Mouse (Mus musculus): ENCODE data around the gene Zfp628. TPM values are rescaled to one million over a fixed set of nuclear protein-coding genes. Genes with fewer than 3 reads are reported as not detected.

The Zfp628 gene
- polyA plus RNA-seq, 1 experiment from 2014 or later, result 4.8 TPM

- Histone ChIP-seq H3K4me1 (replicated peaks; ENCODE audit: control insufficient read depth, insufficient read depth, low read length) (no peaks in the 10 kb centered on the region), H3K4me3 (ENCODE audit: low read depth, low read length) (no peak overlapping the region), H3K27me3 (ENCODE audit: control insufficient read depth, insufficient read depth, low read length) (no peaks in the 10 kb centered on the region), H3K9ac (ENCODE audit: low read length) (no peak overlapping the region), H3K9me3 (ENCODE audit: control insufficient read depth, low read length) (no peaks in the 10 kb centered on the region), H3K36me3 (ENCODE audit: control insufficient read depth, insufficient read depth, low read length) (no peaks in the 10 kb centered on the region), H3K4me2 (ENCODE audit: low read depth, low read length, severe bottlenecking) (no peak overlapping the region), H3K27ac (ENCODE audit: low read depth, low read length) (no peak overlapping the region)
- no peak for ATAC-seq (replicated peaks; ENCODE audit: low FRiP score)
- WGBS, result 84% methylated on average over 10 of the region's 10 CpGs
- no peak for DNase-seq (ENCODE audit: low spot score)
Measured at GRCm38 (mm10) chr7:4957361-4957760, 42.3 kb downstream of the Zfp628 start.

GRCm38 (mm10) chr7:4963527-4963926, 48.5 kb downstream of the Zfp628 start:
- Histone ChIP-seq H3K9me3 (ENCODE audit: control insufficient read depth, low read length) (no peaks in the 10 kb centered on the region), H3K9ac (ENCODE audit: low read length) (no peak overlapping the region), H3K27ac (ENCODE audit: low read depth, low read length) (no peak overlapping the region), H3K36me3 (ENCODE audit: control insufficient read depth, insufficient read depth, low read length) (no peaks in the 10 kb centered on the region), H3K4me1 (replicated peaks; ENCODE audit: control insufficient read depth, insufficient read depth, low read length) (no peaks in the 10 kb centered on the region), H3K4me3 (ENCODE audit: low read depth, low read length) (no peak overlapping the region), H3K4me2 (ENCODE audit: low read depth, low read length, severe bottlenecking) (no peak overlapping the region), H3K27me3 (ENCODE audit: control insufficient read depth, insufficient read depth, low read length) (no peaks in the 10 kb centered on the region)
- WGBS, result 71% methylated on average over 5 of the region's 5 CpGs
- ATAC-seq (replicated peaks; ENCODE audit: low FRiP score) (no peak), DNase-seq (ENCODE audit: low spot score) (no peak)

GRCm38 (mm10) chr7:4964272-4964671, 49.3 kb downstream of the Zfp628 start, which contains the start of gene Sbk2:
TSS of gene Sbk2 (minus strand) at chr7:4964406.
- H3K4me2 ChIP-seq (ENCODE audit: low read depth, low read length, severe bottlenecking), result no peak within 1 kb of the TSS
- no peak within 1 kb of the TSS for H3K27ac ChIP-seq (ENCODE audit: low read depth, low read length)
- H3K27me3 ChIP-seq (ENCODE audit: control insufficient read depth, insufficient read depth, low read length), result no peaks in the 10 kb centered on the region
- DNase-seq (ENCODE audit: low spot score) (peak; percentile 68), ATAC-seq (replicated peaks; ENCODE audit: low FRiP score) (peak; percentile 53; the same call in 1 of the 2 replicates)
- H3K9me3 ChIP-seq (ENCODE audit: control insufficient read depth, low read length), result no peaks in the 10 kb centered on the region
- no peaks in the 10 kb centered on the region for H3K36me3 ChIP-seq (ENCODE audit: control insufficient read depth, insufficient read depth, low read length)
- no peaks in the 10 kb centered on the region for H3K4me1 ChIP-seq (replicated peaks; ENCODE audit: control insufficient read depth, insufficient read depth, low read length)
- no peak within 1 kb of the TSS for H3K4me3 ChIP-seq (ENCODE audit: low read depth, low read length)
- WGBS, result 6% methylated on average over 10 of the region's 10 CpGs
- no peak within 1 kb of the TSS for H3K9ac ChIP-seq (ENCODE audit: low read length)

- H3K36me3 ChIP-seq (ENCODE audit: control insufficient read depth, insufficient read depth, low read length), result no peaks in the 10 kb centered on the region
- H3K9ac ChIP-seq (ENCODE audit: low read length), result no peak overlapping the region
- WGBS, result 80% methylated on average over 5 of the region's 5 CpGs
- H3K4me3 ChIP-seq (ENCODE audit: low read depth, low read length), result no peak overlapping the region
- H3K4me2 ChIP-seq (ENCODE audit: low read depth, low read length, severe bottlenecking), result no peak overlapping the region
- no peaks in the 10 kb centered on the region for H3K27me3 ChIP-seq (ENCODE audit: control insufficient read depth, insufficient read depth, low read length)
- no peaks in the 10 kb centered on the region for H3K4me1 ChIP-seq (replicated peaks; ENCODE audit: control insufficient read depth, insufficient read depth, low read length)
- no peak for DNase-seq (ENCODE audit: low spot score)
- ATAC-seq (replicated peaks; ENCODE audit: low FRiP score), result no peak
- H3K27ac ChIP-seq (ENCODE audit: low read depth, low read length), result no peak overlapping the region
- H3K9me3 ChIP-seq (ENCODE audit: control insufficient read depth, low read length), result no peaks in the 10 kb centered on the region
Measured at GRCm38 (mm10) chr7:4964988-4965387, 50.0 kb downstream of the Zfp628 start.

- Histone ChIP-seq H3K4me2 (ENCODE audit: low read depth, low read length, severe bottlenecking) (no peak within 1 kb of the TSS), H3K27ac (ENCODE audit: low read depth, low read length) (no peak within 1 kb of the TSS), H3K4me3 (ENCODE audit: low read depth, low read length) (no peak within 1 kb of the TSS), H3K9ac (ENCODE audit: low read length) (peak within 1 kb of the TSS; percentile 2; the same call in 1 of the 2 replicates), H3K36me3 (ENCODE audit: control insufficient read depth, insufficient read depth, low read length) (no peaks in the 10 kb centered on the region), H3K9me3 (ENCODE audit: control insufficient read depth, low read length) (no peaks in the 10 kb centered on the region), H3K27me3 (ENCODE audit: control insufficient read depth, insufficient read depth, low read length) (no peaks in the 10 kb centered on the region), H3K4me1 (replicated peaks; ENCODE audit: control insufficient read depth, insufficient read depth, low read length) (no peaks in the 10 kb centered on the region)
- 31% methylated on average over 6 of the region's 6 CpGs for WGBS
- ATAC-seq (replicated peaks; ENCODE audit: low FRiP score), result no peak
- DNase-seq (ENCODE audit: low spot score), result peak; percentile 48
Measured at GRCm38 (mm10) chr7:4971068-4971467, 56.1 kb downstream of the Zfp628 start, which contains the start of gene Sbk3. TSS of gene Sbk3 (minus strand) at chr7:4971168.

Other genes with a start within 250 kb of the Zfp628 start
- 115 TPM in 2 replicates for gene Hspbp1, start 230.1 kb upstream of the Zfp628 start, polyA plus RNA-seq (2014; fragmentation: Nextera tagmentation; extraction: Ambion mirVana)
- gene Brsk1, start 224.6 kb upstream of the Zfp628 start, polyA plus RNA-seq (2014; fragmentation: Nextera tagmentation; extraction: Ambion mirVana), result 2.8 and 3.1 TPM in 2 replicates
- gene Tmem150b, start 190.0 kb upstream of the Zfp628 start, polyA plus RNA-seq (2014; fragmentation: Nextera tagmentation; extraction: Ambion mirVana), result 0.13 and 0.19 TPM in 2 replicates
- 88.1 and 89.4 TPM in 2 replicates for gene Kmt5c, start 175.1 kb upstream of the Zfp628 start, polyA plus RNA-seq (2014; fragmentation: Nextera tagmentation; extraction: Ambion mirVana)
- gene Cox6b2, start 162.1 kb upstream of the Zfp628 start, polyA plus RNA-seq (2014; fragmentation: Nextera tagmentation; extraction: Ambion mirVana), result 29.9 and 33.7 TPM in 2 replicates
- gene Fam71e2, start 143.9 kb upstream of the Zfp628 start, polyA plus RNA-seq (2014; fragmentation: Nextera tagmentation; extraction: Ambion mirVana), result not detected in 2 replicates
- 0.19 TPM in 1 of 2 replicates, not detected in the other for gene Il11, start 132.4 kb upstream of the Zfp628 start, polyA plus RNA-seq (2014; fragmentation: Nextera tagmentation; extraction: Ambion mirVana)
- not detected in 2 replicates for gene Tmem190, start 132.3 kb upstream of the Zfp628 start, polyA plus RNA-seq (2014; fragmentation: Nextera tagmentation; extraction: Ambion mirVana)
- 1.6 and 2.6 TPM in 2 replicates for gene Tmem238, start 125.6 kb upstream of the Zfp628 start, polyA plus RNA-seq (2014; fragmentation: Nextera tagmentation; extraction: Ambion mirVana)
- 203 and 220 TPM in 2 replicates for gene Rpl28, start 122.3 kb upstream of the Zfp628 start, polyA plus RNA-seq (2014; fragmentation: Nextera tagmentation; extraction: Ambion mirVana)
- 476 and 526 TPM in 2 replicates for gene Ube2s, start 102.6 kb upstream of the Zfp628 start, polyA plus RNA-seq (2014; fragmentation: Nextera tagmentation; extraction: Ambion mirVana)
- gene Shisa7, start 70.5 kb upstream of the Zfp628 start, polyA plus RNA-seq (2014; fragmentation: Nextera tagmentation; extraction: Ambion mirVana), result 2.2 and 3.0 TPM in 2 replicates
- 2.0 and 3.2 TPM in 2 replicates for gene Isoc2b, start 45.0 kb upstream of the Zfp628 start, polyA plus RNA-seq (2014; fragmentation: Nextera tagmentation; extraction: Ambion mirVana)
- gene Isoc2a, start 38.1 kb upstream of the Zfp628 start, polyA plus RNA-seq (2014; fragmentation: Nextera tagmentation; extraction: Ambion mirVana), result 0.69 and 0.75 TPM in 2 replicates
- gene Gm36210, start 8.7 kb upstream of the Zfp628 start, polyA plus RNA-seq (2014; fragmentation: Nextera tagmentation; extraction: Ambion mirVana), result 0.56 and 0.59 TPM in 2 replicates
- gene Nat14, start 6.8 kb downstream of the Zfp628 start, polyA plus RNA-seq (2014; fragmentation: Nextera tagmentation; extraction: Ambion mirVana), result 10.8 and 12.6 TPM in 2 replicates
- gene Ssc5d, start 10.6 kb downstream of the Zfp628 start, polyA plus RNA-seq (2014; fragmentation: Nextera tagmentation; extraction: Ambion mirVana), result 0.79 and 0.91 TPM in 2 replicates
- 0.33 TPM in 1 of 2 replicates, not detected in the other for gene Sbk2, start 49.2 kb downstream of the Zfp628 start, polyA plus RNA-seq (2014; fragmentation: Nextera tagmentation; extraction: Ambion mirVana)
- gene Sbk3, start 56.0 kb downstream of the Zfp628 start, polyA plus RNA-seq (2014; fragmentation: Nextera tagmentation; extraction: Ambion mirVana), result 0.12 TPM in 1 of 2 replicates, not detected in the other
- 58.5 and 60.0 TPM in 2 replicates for gene Zfp579, start 80.9 kb downstream of the Zfp628 start, polyA plus RNA-seq (2014; fragmentation: Nextera tagmentation; extraction: Ambion mirVana)
- 9.5 and 11.1 TPM in 2 replicates for gene Zfp524, start 99.2 kb downstream of the Zfp628 start, polyA plus RNA-seq (2014; fragmentation: Nextera tagmentation; extraction: Ambion mirVana)
- gene Fiz1, start 99.5 kb downstream of the Zfp628 start, polyA plus RNA-seq (2014; fragmentation: Nextera tagmentation; extraction: Ambion mirVana), result 67.0 and 68.3 TPM in 2 replicates
- 0.23 and 1.9 TPM in 2 replicates for gene Gm44973, start 100.3 kb downstream of the Zfp628 start, polyA plus RNA-seq (2014; fragmentation: Nextera tagmentation; extraction: Ambion mirVana)
- gene Zfp865, start 105.2 kb downstream of the Zfp628 start, polyA plus RNA-seq (2014; fragmentation: Nextera tagmentation; extraction: Ambion mirVana), result 6.7 and 7.3 TPM in 2 replicates
- 7.2 and 7.8 TPM in 2 replicates for gene Ccdc106, start 105.3 kb downstream of the Zfp628 start, polyA plus RNA-seq (2014; fragmentation: Nextera tagmentation; extraction: Ambion mirVana)
- gene 4632433K11Rik, start 118.9 kb downstream of the Zfp628 start, polyA plus RNA-seq (2014; fragmentation: Nextera tagmentation; extraction: Ambion mirVana), result not detected in 2 replicates
- gene Zfp784, start 123.2 kb downstream of the Zfp628 start, polyA plus RNA-seq (2014; fragmentation: Nextera tagmentation; extraction: Ambion mirVana), result 3.9 and 4.8 TPM in 2 replicates
- 44.6 and 51.4 TPM in 2 replicates for gene Zfp580, start 136.3 kb downstream of the Zfp628 start, polyA plus RNA-seq (2014; fragmentation: Nextera tagmentation; extraction: Ambion mirVana)
- 222 and 236 TPM in 2 replicates for gene U2af2, start 146.9 kb downstream of the Zfp628 start, polyA plus RNA-seq (2014; fragmentation: Nextera tagmentation; extraction: Ambion mirVana)
- 70.1 and 75.0 TPM in 2 replicates for gene Epn1, start 165.0 kb downstream of the Zfp628 start, polyA plus RNA-seq (2014; fragmentation: Nextera tagmentation; extraction: Ambion mirVana)
- not detected in 2 replicates for gene Rfpl4, start 201.7 kb downstream of the Zfp628 start, polyA plus RNA-seq (2014; fragmentation: Nextera tagmentation; extraction: Ambion mirVana)
- 0.19 and 0.27 TPM in 2 replicates for gene Rasl2-9, start 210.7 kb downstream of the Zfp628 start, polyA plus RNA-seq (2014; fragmentation: Nextera tagmentation; extraction: Ambion mirVana)
- not detected in 2 replicates for gene Vmn1r55, start 234.5 kb downstream of the Zfp628 start, polyA plus RNA-seq (2014; fragmentation: Nextera tagmentation; extraction: Ambion mirVana)